In the genomic region with DNA sequence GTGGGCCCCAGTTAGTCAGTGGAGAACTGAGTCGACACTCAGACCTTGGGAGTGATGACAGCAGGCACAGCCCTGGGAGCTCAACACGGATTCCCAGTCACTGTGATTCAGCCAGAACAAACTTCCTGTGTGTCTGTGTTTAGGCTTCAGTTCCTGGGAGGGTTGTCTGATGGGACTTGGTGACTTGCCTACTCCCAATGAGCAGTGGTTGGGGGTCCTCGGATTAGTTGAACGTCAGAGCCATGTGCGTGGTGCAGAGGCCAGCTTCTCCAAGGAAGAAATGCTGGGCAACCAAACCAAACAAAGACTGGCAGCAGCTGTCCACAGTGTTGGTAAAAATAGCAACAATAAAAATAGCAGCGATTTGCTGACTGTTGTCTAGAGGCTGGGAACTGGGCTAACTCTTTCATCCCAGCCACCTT, we compare ENCODE assay signal across 9 mouse cellular contexts.
DNase-seq lines count a peak whose midpoint lies in the region; ATAC-seq lines count a peak whose summit lies in the region.
"Had no signal": no experiment of that assay in that cellular context is flagged by ENCODE, and none has a peak within 500 bp of the region (broad histone marks: within the 10 kb centered on the region; RNA-seq: fewer than 3 reads in every experiment).

No protein-coding gene starts in this region.

- H3K9ac ChIP-seq in lung, embryonic 16.5 days (ENCODE audit: low read length): no peak overlapping the region
- peak overlapping the region; percentile 60; the same call in 1 of the 2 replicates for H3K9ac ChIP-seq in heart, embryonic 13.5 days
- H3K9ac ChIP-seq: embryonic facial prominence, embryonic 15.5 days had no signal

- no peaks in the 10 kb centered on the region for H3K9me3 ChIP-seq in lung, embryonic 16.5 days (ENCODE audit: control insufficient read depth, low read length)
- no peaks in the 10 kb centered on the region for H3K9me3 ChIP-seq in heart, embryonic 13.5 days
- H3K9me3 ChIP-seq: embryonic facial prominence, embryonic 15.5 days had no signal

- no peak overlapping the region for H3K4me2 ChIP-seq in lung, embryonic 16.5 days (ENCODE audit: low read depth, low read length)
- H3K4me2 ChIP-seq in heart, embryonic 13.5 days: peak overlapping the region; percentile 54
- H3K4me2 ChIP-seq: embryonic facial prominence, embryonic 15.5 days had no signal

- no peak overlapping the region for H3K4me3 ChIP-seq in lung, embryonic 16.5 days (ENCODE audit: low read length)
- no peak overlapping the region for H3K4me3 ChIP-seq in heart, embryonic 13.5 days
- H3K4me3 ChIP-seq: embryonic facial prominence, embryonic 15.5 days had no signal

- ATAC-seq in cerebellum, adult (ENCODE audit: insufficient number of reproducible peaks, low FRiP score, low TSS enrichment): peak; percentile 34; the same call in 1 of the 2 replicates
- ATAC-seq in lung, embryonic 16.5 days (ENCODE audit: low read depth): peak; percentile 45
- peak; percentile 15; the same call in 1 of the 2 replicates for ATAC-seq in heart, embryonic 13.5 days (ENCODE audit: extremely low read depth, insufficient number of reproducible peaks, low FRiP score, low TSS enrichment)
- no peak for ATAC-seq in erythroblast, adult 5-6 weeks (replicated peaks; ENCODE audit: low FRiP score, poor library complexity, severe bottlenecking)

- no peak for DNase-seq in cerebellum, adult 11 months
- DNase-seq in lung, adult 18-20 months: no peak
- no peak for DNase-seq in MN1 (ENCODE audit: low spot score)
- no peak for DNase-seq in urinary bladder, postnatal 10 days (ENCODE audit: low spot score)

- H3K27ac ChIP-seq in lung, embryonic 16.5 days (ENCODE audit: low read length): peak overlapping the region; percentile 70
- H3K27ac ChIP-seq in heart, embryonic 13.5 days (replicated peaks): peak overlapping the region; percentile 96

- H3K36me3 ChIP-seq in lung, embryonic 16.5 days (ENCODE audit: control insufficient read depth, insufficient read depth, low read length): no peaks in the 10 kb centered on the region
- H3K36me3 ChIP-seq in heart, embryonic 13.5 days: no peaks in the 10 kb centered on the region
- H3K36me3 ChIP-seq: embryonic facial prominence, embryonic 15.5 days had no signal

- no peaks in the 10 kb centered on the region for H3K27me3 ChIP-seq in lung, embryonic 16.5 days (ENCODE audit: control insufficient read depth, insufficient read depth, low read depth, low read length)
- no peaks in the 10 kb centered on the region for H3K27me3 ChIP-seq in heart, embryonic 13.5 days (replicated peaks)
- H3K27me3 ChIP-seq: embryonic facial prominence, embryonic 15.5 days had no signal

- peaks cover 13% of the 10 kb centered on the region for H3K4me1 ChIP-seq in lung, embryonic 16.5 days (replicated peaks; ENCODE audit: control insufficient read depth, insufficient read depth, low read length)
- H3K4me1 ChIP-seq in heart, embryonic 13.5 days: peaks cover 41% of the 10 kb centered on the region

- 37% methylated on average over 6 of the region's 6 CpGs for WGBS in lung, embryonic 16.5 days
- WGBS in heart, embryonic 13.5 days: 9% methylated on average over 6 of the region's 6 CpGs
